Mouse (Mus musculus) heart, adult 2 months (tissue): Measurements from ENCODE around the gene Zdhhc6. TPM values are rescaled to one million over a fixed set of nuclear protein-coding genes. Genes with fewer than 3 reads are reported as not detected.

Experiments used
- DNase-seq, 2 experiments: peaks; one replicate each; pipeline ENCODE4 v3.0.0; 2021
- H3K27ac ChIP-seq: fragments of 200-600 bp; 2 replicates; pipeline ENCODE4 v1.8.1; 2022
- H3K27me3 ChIP-seq: fragments of 200-500 bp; 2 replicates; pipeline ENCODE4 v1.6.1; 2012; ENCODE audit warnings: mild to moderate bottlenecking, low read length, inconsistent platforms, mixed read lengths; ENCODE audit not compliant: control insufficient read depth, insufficient read depth
- H3K36me3 ChIP-seq: fragments of 200-500 bp; 2 replicates; pipeline ENCODE4 v1.6.1; 2012; ENCODE audit warnings: low read length, inconsistent platforms; ENCODE audit not compliant: control insufficient read depth, insufficient read depth
- H3K4me1 ChIP-seq: fragments of 200-500 bp; 2 replicates; pipeline ENCODE4 v1.6.1; 2011; ENCODE audit warnings: low read length; ENCODE audit not compliant: control insufficient read depth, insufficient read depth
- H3K4me3 ChIP-seq: fragments of 200-600 bp; 2 replicates; pipeline ENCODE4 v1.8.1; 2022
- H3K79me2 ChIP-seq: fragments of 200-500 bp; replicated peaks from 2 replicates; pipeline ENCODE4 v1.6.1; 2012; ENCODE audit warnings: mild to moderate bottlenecking, inconsistent platforms, low read length, moderate library complexity, mixed read lengths; ENCODE audit not compliant: control insufficient read depth, insufficient read depth
- H3K9ac ChIP-seq: fragments of 200-500 bp; 2 replicates; pipeline ENCODE4 v1.6.1; 2012; ENCODE audit warnings: low read depth, mild to moderate bottlenecking, control low read depth, inconsistent platforms, low read length, mixed read lengths
- CTCF ChIP-seq: fragments of 200-600 bp; IDR thresholded peaks from 2 replicates; pipeline ENCODE4 v1.8.1; 2022; ENCODE audit warnings: antibody characterized with exemption, mild to moderate bottlenecking, moderate library complexity
- EP300 ChIP-seq: fragments of 200-500 bp; IDR thresholded peaks from 2 replicates; pipeline ENCODE4 v1.6.1; 2011; ENCODE audit warnings: low read depth, low read length, control low read depth; ENCODE audit not compliant: insufficient read depth
- POLR2A ChIP-seq: fragments of 200-500 bp; IDR thresholded peaks from 2 replicates; pipeline ENCODE4 v1.6.1; 2011; ENCODE audit warnings: mild to moderate bottlenecking, low read depth, low read length, control low read depth; ENCODE audit not compliant: insufficient read depth
- WGBS: fragments of 180-500 bp; shearing (Covaris S2); methylation state at CpG from one replicate; pipeline ENCODE4 v1.1.7; 2018; 5-methylcytosine and 5-hydroxymethylcytosine counted together
- intact Hi-C: fragments of 180-260 bp; cut with DNase I; formaldehyde crosslinking; loops from one replicate; pipeline ENCODE4 v1.15.1; 2025
- polyA plus RNA-seq: library from polyadenylated mRNA; depleted of rRNA; stranded (reverse); fragments of >200 nt; gene quantifications from 2 replicates; pipeline ENCODE4 v1.2.3, GENCODE M21; 2012
- total RNA-seq, 2 experiments: library from RNA; stranded (reverse); gene quantifications; 2 replicates each; pipeline ENCODE4 v1.2.3; 2021

Gene Zdhhc6
- total and polyA plus RNA-seq, 3 experiments: 10.4 to 22.1 (median 19.6) TPM

GRCm38 (mm10) chr19:55295075-55295474, 20.8 kb downstream of the Zdhhc6 start:
- intact Hi-C loops: no loop called here
- Histone ChIP-seq H3K9ac (no peak overlapping the region), H3K27me3 (no peaks in the 10 kb centered on the region), H3K27ac (no peak overlapping the region), H3K36me3 (no peaks in the 10 kb centered on the region; the same call in 1 of the 2 replicates), H3K4me3 (no peak overlapping the region), H3K4me1 (no peaks in the 10 kb centered on the region), H3K79me2 (no peaks in the 10 kb centered on the region)
- 78% methylated on average over 9 of the region's 9 CpGs for WGBS
- TF ChIP-seq POLR2A: no peak
- TF ChIP-seq CTCF: no peak
- no peak for TF ChIP-seq EP300
- no peak for DNase-seq

- intact Hi-C loops: no loop called here
- 30% methylated on average over 4 of the region's 4 CpGs for WGBS
- Histone ChIP-seq H3K36me3 (no peaks in the 10 kb centered on the region), H3K4me1 (no peaks in the 10 kb centered on the region), H3K4me3 (no peak overlapping the region), H3K27me3 (no peaks in the 10 kb centered on the region), H3K27ac (no peak overlapping the region), H3K79me2 (no peaks in the 10 kb centered on the region), H3K9ac (no peak overlapping the region)
- DNase-seq: no peak
- no peak for TF ChIP-seq CTCF
These were observed 22.7 kb downstream of the Zdhhc6 start for GRCm38 (mm10) chr19:55293175-55293574.

GRCm38 (mm10) chr19:55292210-55292850, 23.5 kb downstream of the Zdhhc6 start:
- no peaks in the 10 kb centered on the region for H3K79me2 ChIP-seq
- WGBS: 98% methylated on average over 2 of the region's 2 CpGs
- no peaks in the 10 kb centered on the region for H3K27me3 ChIP-seq
- H3K36me3 ChIP-seq: no peaks in the 10 kb centered on the region
- H3K9ac ChIP-seq: no peak overlapping the region
- TF ChIP-seq CTCF (no peak), POLR2A (no peak), EP300 (no peak)
- H3K27ac ChIP-seq: no peak overlapping the region
- no peak overlapping the region for H3K4me3 ChIP-seq
- no peak for DNase-seq
- intact Hi-C loops: no loop called here
- H3K4me1 ChIP-seq: no peaks in the 10 kb centered on the region

- H3K27me3 ChIP-seq: no peaks in the 10 kb centered on the region
- DNase-seq: no peak
- no peak overlapping the region for H3K9ac ChIP-seq
- intact Hi-C loops: no loop called here
- H3K4me3 ChIP-seq: no peak overlapping the region
- H3K79me2 ChIP-seq: no peaks in the 10 kb centered on the region
- WGBS: 75% methylated on average over 2 of the region's 2 CpGs
- H3K4me1 ChIP-seq: no peaks in the 10 kb centered on the region
- TF ChIP-seq POLR2A (no peak), EP300 (no peak), CTCF (no peak)
- no peaks in the 10 kb centered on the region for H3K36me3 ChIP-seq
- H3K27ac ChIP-seq: no peak overlapping the region
These were observed 25.1 kb downstream of the Zdhhc6 start for GRCm38 (mm10) chr19:55290621-55291270.

- TF ChIP-seq CTCF: no peak
- no peak for TF ChIP-seq EP300
- TF ChIP-seq POLR2A: no peak
- no peak overlapping the region for H3K27ac ChIP-seq
- no peak for DNase-seq
- H3K79me2 ChIP-seq: no peaks in the 10 kb centered on the region
- H3K9ac ChIP-seq: no peak overlapping the region
- H3K27me3 ChIP-seq: no peaks in the 10 kb centered on the region
- intact Hi-C loops: no loop called here
- H3K4me1 ChIP-seq: no peaks in the 10 kb centered on the region
- H3K4me3 ChIP-seq: no peak overlapping the region
- no peaks in the 10 kb centered on the region for H3K36me3 ChIP-seq
These were observed 26.9 kb downstream of the Zdhhc6 start for GRCm38 (mm10) chr19:55288974-55289373.

- Histone ChIP-seq H3K79me2 (no peaks in the 10 kb centered on the region), H3K36me3 (no peaks in the 10 kb centered on the region), H3K4me1 (no peaks in the 10 kb centered on the region), H3K27ac (no peak overlapping the region), H3K27me3 (no peaks in the 10 kb centered on the region), H3K4me3 (no peak overlapping the region), H3K9ac (no peak overlapping the region)
- intact Hi-C loops: no loop called here
- no peak for DNase-seq
- WGBS: 83% methylated on average over 4 of the region's 4 CpGs
- TF ChIP-seq CTCF: no peak
- no peak for TF ChIP-seq POLR2A
These were observed 29.8 kb downstream of the Zdhhc6 start for GRCm38 (mm10) chr19:55286034-55286433.
